Mouse (Mus musculus): ENCODE data around the gene Emilin1. TPM values are rescaled to one million over a fixed set of nuclear protein-coding genes. Genes with fewer than 3 reads are reported as not detected.
A peak's percentile ranks its signal among the peaks of the same experiment; 100 is the strongest.
"Not testable (repeated sequence)": the region's sequence is repeated elsewhere in the genome, so short reads cannot be mapped to it uniquely, and the experiment has no call there.

The Emilin1 gene
- polyA plus RNA-seq, 1 experiment from 2014 or later: 12.3 TPM

GRCm38 (mm10) chr5:30874365-30874764 lies 38.8 kb upstream of the Emilin1 start:
- WGBS: 94% methylated on average over 7 of the region's 7 CpGs
- no peak overlapping the region for H3K4me3 ChIP-seq (ENCODE audit: low read depth, low read length)
- no peaks in the 10 kb centered on the region for H3K27me3 ChIP-seq (ENCODE audit: control insufficient read depth, insufficient read depth, low read depth, low read length)
- H3K9me3 ChIP-seq (replicated peaks; ENCODE audit: control insufficient read depth, low read length, poor library complexity, severe bottlenecking): no peaks in the 10 kb centered on the region
- ATAC-seq: no peak
- H3K27ac ChIP-seq (ENCODE audit: low read length): no peak overlapping the region
- H3K4me1 ChIP-seq (ENCODE audit: control insufficient read depth, insufficient read depth, low read length): peaks cover 8% of the 10 kb centered on the region
- H3K9ac ChIP-seq (ENCODE audit: low read depth, low read length): no peak overlapping the region
- peaks cover 57% of the 10 kb centered on the region for H3K36me3 ChIP-seq (ENCODE audit: control insufficient read depth, insufficient read depth, low read length)
- H3K4me2 ChIP-seq (ENCODE audit: low read length): no peak overlapping the region

GRCm38 (mm10) chr5:30878616-30879015 lies 34.6 kb upstream of the Emilin1 start:
- Histone ChIP-seq H3K27me3 (ENCODE audit: control insufficient read depth, insufficient read depth, low read depth, low read length) (no peaks in the 10 kb centered on the region), H3K4me3 (ENCODE audit: low read depth, low read length) (no peak overlapping the region), H3K4me1 (ENCODE audit: control insufficient read depth, insufficient read depth, low read length) (no peaks in the 10 kb centered on the region), H3K36me3 (ENCODE audit: control insufficient read depth, insufficient read depth, low read length) (peaks cover 41% of the 10 kb centered on the region), H3K9me3 (replicated peaks; ENCODE audit: control insufficient read depth, low read length, poor library complexity, severe bottlenecking) (no peaks in the 10 kb centered on the region), H3K9ac (ENCODE audit: low read depth, low read length) (no peak overlapping the region), H3K4me2 (ENCODE audit: low read length) (no peak overlapping the region), H3K27ac (ENCODE audit: low read length) (no peak overlapping the region)
- 65% methylated on average over 6 of the region's 6 CpGs for WGBS
- ATAC-seq: no peak

- Histone ChIP-seq H3K4me2 (ENCODE audit: low read length) (no peak overlapping the region), H3K36me3 (ENCODE audit: control insufficient read depth, insufficient read depth, low read length) (peaks cover 33% of the 10 kb centered on the region), H3K9me3 (replicated peaks; ENCODE audit: control insufficient read depth, low read length, poor library complexity, severe bottlenecking) (no peaks in the 10 kb centered on the region), H3K9ac (ENCODE audit: low read depth, low read length) (no peak overlapping the region), H3K27ac (ENCODE audit: low read length) (no peak overlapping the region), H3K4me3 (ENCODE audit: low read depth, low read length) (no peak overlapping the region), H3K27me3 (ENCODE audit: control insufficient read depth, insufficient read depth, low read depth, low read length) (no peaks in the 10 kb centered on the region), H3K4me1 (ENCODE audit: control insufficient read depth, insufficient read depth, low read length) (no peaks in the 10 kb centered on the region)
- WGBS: 82% methylated on average over 5 of the region's 5 CpGs
- no peak for ATAC-seq
These were observed 33.8 kb upstream of the Emilin1 start for GRCm38 (mm10) chr5:30879347-30879943.

GRCm38 (mm10) chr5:30881839-30882238 lies 31.4 kb upstream of the Emilin1 start:
- H3K4me2 ChIP-seq (ENCODE audit: low read length); H3K4me3 ChIP-seq (ENCODE audit: low read depth, low read length); H3K27ac ChIP-seq (ENCODE audit: low read length); H3K9ac ChIP-seq (ENCODE audit: low read depth, low read length); H3K4me1 ChIP-seq (ENCODE audit: control insufficient read depth, insufficient read depth, low read length); ATAC-seq; H3K9me3 ChIP-seq (replicated peaks; ENCODE audit: control insufficient read depth, low read length, poor library complexity, severe bottlenecking); H3K27me3 ChIP-seq (ENCODE audit: control insufficient read depth, insufficient read depth, low read depth, low read length): not testable (repeated sequence)
- WGBS: 82% methylated on average over 4 of the region's 4 CpGs
- peaks cover 10% of the 10 kb centered on the region for H3K36me3 ChIP-seq (ENCODE audit: control insufficient read depth, insufficient read depth, low read length)

GRCm38 (mm10) chr5:30886209-30886608 lies 27.0 kb upstream of the Emilin1 start:
- H3K4me1 ChIP-seq (ENCODE audit: control insufficient read depth, insufficient read depth, low read length): peaks cover 22% of the 10 kb centered on the region
- no peak overlapping the region for H3K27ac ChIP-seq (ENCODE audit: low read length)
- H3K9me3 ChIP-seq (replicated peaks; ENCODE audit: control insufficient read depth, low read length, poor library complexity, severe bottlenecking): no peaks in the 10 kb centered on the region
- 40% methylated on average over 4 of the region's 4 CpGs for WGBS
- no peaks in the 10 kb centered on the region for H3K27me3 ChIP-seq (ENCODE audit: control insufficient read depth, insufficient read depth, low read depth, low read length)
- peaks cover 5% of the 10 kb centered on the region; the same call in 1 of the 2 replicates for H3K36me3 ChIP-seq (ENCODE audit: control insufficient read depth, insufficient read depth, low read length)
- ATAC-seq: no peak
- H3K4me3 ChIP-seq (ENCODE audit: low read depth, low read length): no peak overlapping the region; the same call in 1 of the 2 replicates
- H3K9ac ChIP-seq (ENCODE audit: low read depth, low read length): no peak overlapping the region
- no peak overlapping the region for H3K4me2 ChIP-seq (ENCODE audit: low read length)

GRCm38 (mm10) chr5:30886731-30887130 lies 26.5 kb upstream of the Emilin1 start:
- Histone ChIP-seq H3K36me3 (ENCODE audit: control insufficient read depth, insufficient read depth, low read length) (peaks cover 10% of the 10 kb centered on the region), H3K4me2 (ENCODE audit: low read length) (peak overlapping the region; percentile 58), H3K4me1 (ENCODE audit: control insufficient read depth, insufficient read depth, low read length) (peaks cover 22% of the 10 kb centered on the region), H3K27me3 (ENCODE audit: control insufficient read depth, insufficient read depth, low read depth, low read length) (no peaks in the 10 kb centered on the region), H3K9ac (ENCODE audit: low read depth, low read length) (peak overlapping the region; percentile 73), H3K9me3 (replicated peaks; ENCODE audit: control insufficient read depth, low read length, poor library complexity, severe bottlenecking) (no peaks in the 10 kb centered on the region), H3K4me3 (ENCODE audit: low read depth, low read length) (peak overlapping the region; percentile 64), H3K27ac (ENCODE audit: low read length) (peak overlapping the region; percentile 98)
- ATAC-seq: no peak
- 28% methylated on average over 5 of the region's 5 CpGs for WGBS

- H3K4me2 ChIP-seq (ENCODE audit: low read length): peak overlapping the region; percentile 58
- peak overlapping the region; percentile 73 for H3K9ac ChIP-seq (ENCODE audit: low read depth, low read length)
- H3K9me3 ChIP-seq (replicated peaks; ENCODE audit: control insufficient read depth, low read length, poor library complexity, severe bottlenecking): no peaks in the 10 kb centered on the region
- H3K4me1 ChIP-seq (ENCODE audit: control insufficient read depth, insufficient read depth, low read length): peaks cover 22% of the 10 kb centered on the region
- ATAC-seq: peak; percentile 72
- H3K4me3 ChIP-seq (ENCODE audit: low read depth, low read length): peak overlapping the region; percentile 64
- peaks cover 15% of the 10 kb centered on the region for H3K36me3 ChIP-seq (ENCODE audit: control insufficient read depth, insufficient read depth, low read length)
- WGBS: 0% methylated on average over 19 of the region's 19 CpGs
- H3K27ac ChIP-seq (ENCODE audit: low read length): peak overlapping the region; percentile 98
- H3K27me3 ChIP-seq (ENCODE audit: control insufficient read depth, insufficient read depth, low read depth, low read length): no peaks in the 10 kb centered on the region
These were observed 25.9 kb upstream of the Emilin1 start for GRCm38 (mm10) chr5:30887331-30887761.

- H3K9ac ChIP-seq (ENCODE audit: low read depth, low read length): peak overlapping the region; percentile 73
- H3K36me3 ChIP-seq (ENCODE audit: control insufficient read depth, insufficient read depth, low read length): peaks cover 20% of the 10 kb centered on the region
- H3K27ac ChIP-seq (ENCODE audit: low read length): peak overlapping the region; percentile 98
- ATAC-seq: peak; percentile 91
- no peaks in the 10 kb centered on the region for H3K9me3 ChIP-seq (replicated peaks; ENCODE audit: control insufficient read depth, low read length, poor library complexity, severe bottlenecking)
- H3K27me3 ChIP-seq (ENCODE audit: control insufficient read depth, insufficient read depth, low read depth, low read length): no peaks in the 10 kb centered on the region
- under 1% methylated on average over 28 of the region's 28 CpGs for WGBS
- H3K4me2 ChIP-seq (ENCODE audit: low read length): peak overlapping the region; percentile 58
- peaks cover 22% of the 10 kb centered on the region for H3K4me1 ChIP-seq (ENCODE audit: control insufficient read depth, insufficient read depth, low read length)
- H3K4me3 ChIP-seq (ENCODE audit: low read depth, low read length): peak overlapping the region; percentile 64
These were observed 25.3 kb upstream of the Emilin1 start for GRCm38 (mm10) chr5:30887858-30888336.

GRCm38 (mm10) chr5:30888337-30889087 lies 24.7 kb upstream of the Emilin1 start, which contains the start of gene Agbl5:
Agbl5 (plus strand) TSS chr5:30888694.
- peak within 1 kb of the TSS; percentile 58 for H3K4me2 ChIP-seq (ENCODE audit: low read length)
- H3K36me3 ChIP-seq (ENCODE audit: control insufficient read depth, insufficient read depth, low read length): peaks cover 26% of the 10 kb centered on the region
- no peaks in the 10 kb centered on the region for H3K9me3 ChIP-seq (replicated peaks; ENCODE audit: control insufficient read depth, low read length, poor library complexity, severe bottlenecking)
- no peaks in the 10 kb centered on the region for H3K27me3 ChIP-seq (ENCODE audit: control insufficient read depth, insufficient read depth, low read depth, low read length)
- peak within 1 kb of the TSS; percentile 64 for H3K4me3 ChIP-seq (ENCODE audit: low read depth, low read length)
- peak; percentile 95 for ATAC-seq
- H3K4me1 ChIP-seq (ENCODE audit: control insufficient read depth, insufficient read depth, low read length): peaks cover 22% of the 10 kb centered on the region
- H3K9ac ChIP-seq (ENCODE audit: low read depth, low read length): peak within 1 kb of the TSS; percentile 88
- under 1% methylated on average over 42 of the region's 42 CpGs for WGBS
- peak within 1 kb of the TSS; percentile 98 for H3K27ac ChIP-seq (ENCODE audit: low read length)
